Mouse (Mus musculus): ENCODE data around the gene Gm45716. TPM values are rescaled to one million over a fixed set of nuclear protein-coding genes. Genes with fewer than 3 reads are reported as not detected.

Gene Gm45716
- polyA plus RNA-seq, 1 experiment = 3.0 TPM

DNA sequence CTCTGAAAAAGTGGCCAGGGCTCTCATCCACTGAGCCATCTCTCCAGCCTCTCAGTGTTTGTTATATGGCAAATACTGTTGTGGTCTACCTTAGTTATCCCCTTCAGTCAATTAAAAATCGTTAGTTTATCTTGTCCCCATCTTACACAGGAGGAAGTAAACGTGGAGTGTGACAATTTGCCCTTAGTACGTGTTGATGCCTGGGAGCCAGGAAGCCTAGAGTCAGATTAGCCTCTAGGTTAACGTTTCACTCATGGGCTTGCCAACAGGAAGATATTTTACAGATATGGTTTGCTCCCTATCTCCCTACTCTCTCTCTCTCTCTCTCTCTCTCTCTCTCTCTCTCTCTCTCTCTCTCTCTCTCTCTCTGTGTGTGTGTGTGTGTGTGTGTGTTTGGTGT is 95.7 kb downstream of the Gm45716 start:
- 7% methylated on average over 4 of the region's 4 CpGs for WGBS
- peaks cover 6% of the 10 kb centered on the region; the same call in 1 of the 2 replicates for H3K4me1 ChIP-seq (ENCODE audit: control insufficient read depth, insufficient read depth, insufficient read length, low read length)
- peaks cover 4% of the 10 kb centered on the region; the same call in 1 of the 2 replicates for H3K36me3 ChIP-seq (ENCODE audit: control insufficient read depth, insufficient read depth, low read length)
- no peak overlapping the region for H3K4me3 ChIP-seq (ENCODE audit: low read depth, low read length)
- H3K27ac ChIP-seq (ENCODE audit: insufficient read depth, low read depth, low read length) = peak overlapping the region; percentile 3; the same call in 1 of the 2 replicates
- no peaks in the 10 kb centered on the region for H3K27me3 ChIP-seq (ENCODE audit: control insufficient read depth, insufficient read depth, low read length)
- TF ChIP-seq CTCF (IDR thresholded peaks at IDR 0.05; ENCODE audit: extremely low read depth, insufficient read length, insufficient replicate concordance, low read depth, low read length) (no peak), POLR2A (IDR thresholded peaks at IDR 0.05; ENCODE audit: low read depth, low read length) (no peak)

DNA sequence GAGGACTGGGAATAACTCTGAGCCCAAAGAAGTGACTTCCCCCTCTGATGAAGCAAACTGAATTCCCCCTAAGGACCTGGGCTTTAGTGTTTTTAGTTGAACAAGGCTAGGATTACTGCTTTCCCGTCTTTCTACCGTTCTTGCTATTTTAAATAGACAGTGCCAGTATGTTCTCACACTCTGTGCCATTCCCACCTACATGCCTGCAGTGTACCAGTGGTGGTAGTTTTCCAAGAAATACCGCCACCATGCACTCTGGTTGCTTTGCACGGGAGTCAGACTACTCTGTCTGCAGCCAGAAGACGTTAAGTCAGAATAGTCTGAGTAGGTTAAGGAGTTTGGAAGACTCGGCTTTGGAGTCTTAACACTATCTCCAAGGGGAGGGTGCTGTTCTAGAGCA is 96.1 kb downstream of the Gm45716 start:
- no peaks in the 10 kb centered on the region for H3K27me3 ChIP-seq (ENCODE audit: control insufficient read depth, insufficient read depth, low read length)
- 68% methylated on average over 6 of the region's 6 CpGs for WGBS
- H3K4me1 ChIP-seq (ENCODE audit: control insufficient read depth, insufficient read depth, insufficient read length, low read length) = peaks cover 6% of the 10 kb centered on the region; the same call in 1 of the 2 replicates
- peak overlapping the region; percentile 3; the same call in 1 of the 2 replicates for H3K27ac ChIP-seq (ENCODE audit: insufficient read depth, low read depth, low read length)
- no peak overlapping the region for H3K4me3 ChIP-seq (ENCODE audit: low read depth, low read length)
- H3K36me3 ChIP-seq (ENCODE audit: control insufficient read depth, insufficient read depth, low read length) = peaks cover 4% of the 10 kb centered on the region; the same call in 1 of the 2 replicates
- TF ChIP-seq POLR2A (IDR thresholded peaks at IDR 0.05; ENCODE audit: low read depth, low read length) (no peak), CTCF (IDR thresholded peaks at IDR 0.05; ENCODE audit: extremely low read depth, insufficient read length, insufficient replicate concordance, low read depth, low read length) (no peak)

DNA sequence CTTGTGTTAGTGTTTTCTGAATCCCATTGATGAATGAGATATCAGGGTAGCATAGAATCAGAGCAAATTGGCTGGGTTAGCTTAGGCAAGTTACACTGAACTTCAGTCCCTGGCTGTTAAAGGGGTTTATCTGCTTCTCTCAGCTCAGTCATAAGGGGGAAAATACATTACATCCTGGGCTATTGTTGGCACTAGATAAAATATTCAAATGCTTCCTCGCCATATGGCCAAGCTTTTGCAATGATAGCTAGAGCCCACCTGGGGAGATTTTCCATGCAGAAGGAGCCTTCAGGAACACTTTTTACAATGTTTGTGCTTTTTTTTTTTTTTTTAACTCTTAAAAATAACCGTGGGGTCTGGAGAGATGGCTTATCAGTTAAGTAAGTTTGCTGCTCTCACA is 96.6 kb downstream of the Gm45716 start:
- 36% methylated on average over 2 of the region's 2 CpGs for WGBS
- TF ChIP-seq CTCF (IDR thresholded peaks at IDR 0.05; ENCODE audit: extremely low read depth, insufficient read length, insufficient replicate concordance, low read depth, low read length) (no peak), POLR2A (IDR thresholded peaks at IDR 0.05; ENCODE audit: low read depth, low read length) (no peak)
- H3K27me3 ChIP-seq (ENCODE audit: control insufficient read depth, insufficient read depth, low read length) = no peaks in the 10 kb centered on the region
- H3K36me3 ChIP-seq (ENCODE audit: control insufficient read depth, insufficient read depth, low read length) = peaks cover 2% of the 10 kb centered on the region; the same call in 1 of the 2 replicates
- H3K4me1 ChIP-seq (ENCODE audit: control insufficient read depth, insufficient read depth, insufficient read length, low read length) = peaks cover 6% of the 10 kb centered on the region; the same call in 1 of the 2 replicates
- H3K27ac ChIP-seq (ENCODE audit: insufficient read depth, low read depth, low read length) = no peak overlapping the region
- no peak overlapping the region for H3K4me3 ChIP-seq (ENCODE audit: low read depth, low read length)

DNA sequence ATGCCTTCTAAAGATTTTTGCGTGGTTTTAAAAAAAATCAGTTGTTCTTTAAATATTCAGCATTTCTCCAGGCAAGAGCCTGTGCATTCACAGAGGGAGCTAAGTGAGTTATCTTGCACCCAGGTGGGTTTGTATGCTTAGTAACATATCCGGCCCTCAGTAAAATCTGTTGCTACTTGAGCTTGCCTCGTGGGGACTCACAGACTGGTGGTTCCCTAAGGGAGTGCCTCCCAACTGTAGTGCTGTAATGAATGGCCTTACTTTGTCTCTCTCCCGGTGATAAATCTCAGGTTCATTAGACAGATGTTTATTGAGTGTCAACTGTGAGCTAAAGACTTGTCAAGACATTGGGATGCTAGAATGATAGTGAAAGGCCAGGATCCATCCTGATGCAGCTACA is 97.1 kb downstream of the Gm45716 start:
- no peaks in the 10 kb centered on the region for H3K36me3 ChIP-seq (ENCODE audit: control insufficient read depth, insufficient read depth, low read length)
- H3K4me3 ChIP-seq (ENCODE audit: low read depth, low read length) = no peak overlapping the region
- WGBS = 74% methylated on average over 4 of the region's 4 CpGs
- H3K4me1 ChIP-seq (ENCODE audit: control insufficient read depth, insufficient read depth, insufficient read length, low read length) = peaks cover 6% of the 10 kb centered on the region; the same call in 1 of the 2 replicates
- no peaks in the 10 kb centered on the region for H3K27me3 ChIP-seq (ENCODE audit: control insufficient read depth, insufficient read depth, low read length)
- no peak overlapping the region for H3K27ac ChIP-seq (ENCODE audit: insufficient read depth, low read depth, low read length)
- TF ChIP-seq CTCF (IDR thresholded peaks at IDR 0.05; ENCODE audit: extremely low read depth, insufficient read length, insufficient replicate concordance, low read depth, low read length) (no peak), POLR2A (IDR thresholded peaks at IDR 0.05; ENCODE audit: low read depth, low read length) (no peak)

DNA sequence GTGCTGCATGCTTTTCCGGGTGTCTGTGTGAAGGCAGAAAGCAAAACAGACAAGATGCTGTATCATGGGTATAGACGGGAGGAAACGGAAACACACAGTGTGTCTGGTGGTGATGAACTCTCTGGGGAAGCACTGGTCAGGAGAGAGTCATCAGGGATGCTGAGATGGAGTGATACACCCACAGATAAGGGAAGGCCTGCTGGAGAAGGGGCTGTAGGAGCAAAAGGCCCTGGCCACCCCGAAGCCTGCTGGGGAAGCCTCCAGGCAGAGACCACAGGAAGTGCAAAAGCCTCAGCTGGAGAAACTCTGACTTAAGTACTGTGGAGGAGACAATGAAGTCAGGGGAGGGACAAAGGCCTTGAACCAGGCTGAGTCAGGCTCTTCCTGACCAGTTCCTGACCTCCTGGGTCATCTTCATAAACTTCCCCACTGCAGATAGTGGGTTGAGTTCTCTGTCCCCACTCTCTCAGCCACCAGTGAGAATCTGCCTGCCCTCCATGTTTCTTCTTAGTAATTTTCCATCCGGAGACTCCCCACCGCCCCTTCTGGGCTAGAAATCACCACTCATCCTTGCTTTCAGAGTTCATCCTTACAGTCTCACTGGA is 99.2 kb downstream of the Gm45716 start:
- TF ChIP-seq CTCF (IDR thresholded peaks at IDR 0.05; ENCODE audit: extremely low read depth, insufficient read length, insufficient replicate concordance, low read depth, low read length) = no peak
- no peak for TF ChIP-seq POLR2A (IDR thresholded peaks at IDR 0.05; ENCODE audit: low read depth, low read length)
- H3K27me3 ChIP-seq (ENCODE audit: control insufficient read depth, insufficient read depth, low read length) = no peaks in the 10 kb centered on the region
- WGBS = 92% methylated on average over 6 of the region's 6 CpGs

DNA sequence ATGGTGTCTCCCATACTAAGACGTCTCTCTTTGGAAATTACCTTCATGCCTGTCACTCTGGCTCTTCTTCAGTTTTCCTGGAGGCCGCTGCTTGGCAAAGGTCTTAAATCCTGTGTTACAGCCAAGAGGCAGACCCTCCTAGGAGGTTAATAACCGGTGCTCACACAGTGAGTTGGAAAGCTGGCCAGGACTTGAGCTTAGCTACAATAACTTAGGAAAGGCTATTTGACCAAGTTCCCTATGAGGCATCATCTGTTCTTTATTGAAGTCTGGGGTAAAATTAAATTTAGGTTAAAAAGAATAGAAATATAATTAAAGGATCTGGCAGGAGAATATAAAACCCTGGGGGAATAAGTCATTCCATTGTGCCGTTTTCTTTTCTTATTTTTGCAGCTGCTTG is 103.7 kb downstream of the Gm45716 start:
- 84% methylated on average over 4 of the region's 4 CpGs for WGBS
- Histone ChIP-seq H3K27me3 (ENCODE audit: control insufficient read depth, insufficient read depth, low read length) (no peaks in the 10 kb centered on the region), H3K27ac (ENCODE audit: insufficient read depth, low read depth, low read length) (no peak overlapping the region), H3K36me3 (ENCODE audit: control insufficient read depth, insufficient read depth, low read length) (no peaks in the 10 kb centered on the region), H3K4me3 (ENCODE audit: low read depth, low read length) (no peak overlapping the region), H3K4me1 (ENCODE audit: control insufficient read depth, insufficient read depth, insufficient read length, low read length) (no peaks in the 10 kb centered on the region)
- TF ChIP-seq POLR2A (IDR thresholded peaks at IDR 0.05; ENCODE audit: low read depth, low read length) (no peak), CTCF (IDR thresholded peaks at IDR 0.05; ENCODE audit: extremely low read depth, insufficient read length, insufficient replicate concordance, low read depth, low read length) (no peak)

More for the DNA sequence above, 99.2 kb downstream of the Gm45716 start:
- Histone ChIP-seq H3K4me1 (ENCODE audit: control insufficient read depth, insufficient read depth, insufficient read length, low read length) (peaks cover 6% of the 10 kb centered on the region; the same call in 1 of the 2 replicates), H3K27ac (ENCODE audit: insufficient read depth, low read depth, low read length) (no peak overlapping the region), H3K36me3 (ENCODE audit: control insufficient read depth, insufficient read depth, low read length) (no peaks in the 10 kb centered on the region), H3K4me3 (ENCODE audit: low read depth, low read length) (no peak overlapping the region)

DNA sequence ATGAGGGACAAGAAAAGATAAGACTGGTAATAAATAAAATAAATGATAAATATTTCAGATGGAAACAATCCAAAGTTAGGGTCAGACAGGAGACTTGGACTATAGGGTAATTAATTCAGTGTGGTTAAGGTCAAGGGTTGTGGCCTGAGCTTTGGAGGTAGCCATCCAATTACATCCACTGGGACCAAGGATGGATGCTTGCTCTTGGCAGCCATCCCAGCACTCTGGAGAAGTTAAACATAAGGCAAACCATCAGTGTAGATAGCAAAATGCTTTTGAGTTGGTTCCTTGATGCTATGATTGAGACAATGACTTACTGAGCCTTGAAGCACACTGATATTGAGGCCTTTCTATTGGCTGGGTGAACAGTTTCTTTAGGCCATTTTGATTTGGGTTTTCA is 105.3 kb downstream of the Gm45716 start:
- H3K4me3 ChIP-seq (ENCODE audit: low read depth, low read length) = no peak overlapping the region
- H3K36me3 ChIP-seq (ENCODE audit: control insufficient read depth, insufficient read depth, low read length) = no peaks in the 10 kb centered on the region
- H3K27me3 ChIP-seq (ENCODE audit: control insufficient read depth, insufficient read depth, low read length) = no peaks in the 10 kb centered on the region
- no peaks in the 10 kb centered on the region for H3K4me1 ChIP-seq (ENCODE audit: control insufficient read depth, insufficient read depth, insufficient read length, low read length)
- H3K27ac ChIP-seq (ENCODE audit: insufficient read depth, low read depth, low read length) = no peak overlapping the region
- TF ChIP-seq POLR2A (IDR thresholded peaks at IDR 0.05; ENCODE audit: low read depth, low read length) (no peak), CTCF (IDR thresholded peaks at IDR 0.05; ENCODE audit: extremely low read depth, insufficient read length, insufficient replicate concordance, low read depth, low read length) (no peak)
